Mouse (Mus musculus) cerebellum, postnatal 25 days (tissue): ENCODE measurements at regions not wholly inside any gene's neighbourhood (a gene's known extent, or its start where the extent isn't known, plus 50 kb on each side); places are given as distances from the start of the nearest gene placed in this dataset.

Experiments
- DNase-seq, 2 experiments: peaks; one replicate each; pipeline ENCODE4 v3.0.0; 2021; ENCODE audit warnings: mixed read lengths in 2 of 2

GRCm38 (mm10) chr13:116795041-116795440 lies 230.3 kb downstream of the Parp8 start:
- DNase-seq = no peak

- DNase-seq = no peak
Measured at GRCm38 (mm10) chr13:116781616-116782015, 243.7 kb downstream of the Parp8 start.

GRCm38 (mm10) chr13:116765491-116765890 lies 259.8 kb downstream of the Parp8 start:
- no peak for DNase-seq

DNA sequence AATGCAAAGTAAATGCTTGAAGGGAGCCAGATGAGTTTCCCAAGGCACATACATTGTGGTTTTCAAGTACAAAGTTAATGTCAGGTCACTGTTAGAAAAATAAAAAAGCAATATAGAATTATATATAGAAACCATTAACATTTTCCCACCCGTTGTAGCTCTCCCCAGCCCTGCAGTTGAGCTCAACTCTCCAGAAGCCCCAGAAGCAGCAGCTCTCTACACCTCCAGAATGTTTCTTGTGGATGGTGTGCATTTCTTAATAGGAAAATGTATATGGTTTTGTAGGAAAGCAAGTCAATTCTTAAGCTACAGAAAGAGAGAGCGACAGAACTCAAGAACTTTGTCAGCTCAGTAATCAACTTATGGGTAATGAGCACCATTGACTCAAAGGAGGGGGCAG lies 265.4 kb downstream of the Parp8 start:
- no peak for DNase-seq

DNA sequence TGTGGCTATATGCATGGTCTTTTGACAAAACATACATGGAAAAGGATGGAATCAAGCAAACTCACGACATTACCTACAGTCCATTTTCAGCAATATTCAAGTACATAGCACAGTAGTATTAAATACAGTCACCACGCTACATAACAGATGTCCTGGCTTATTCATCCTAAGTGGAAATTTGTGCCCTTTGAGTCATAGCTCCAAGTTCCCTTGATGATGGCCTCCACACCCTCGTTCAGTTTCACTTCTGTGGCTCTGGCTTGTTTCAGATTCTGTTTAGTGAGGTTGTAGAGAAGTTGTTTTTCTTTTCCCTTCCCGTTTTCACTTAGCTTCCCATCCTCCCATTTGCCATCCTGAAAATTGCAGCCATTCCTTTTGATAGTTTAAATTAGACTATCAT lies 284.5 kb downstream of the Parp8 start:
- no peak for DNase-seq

DNA sequence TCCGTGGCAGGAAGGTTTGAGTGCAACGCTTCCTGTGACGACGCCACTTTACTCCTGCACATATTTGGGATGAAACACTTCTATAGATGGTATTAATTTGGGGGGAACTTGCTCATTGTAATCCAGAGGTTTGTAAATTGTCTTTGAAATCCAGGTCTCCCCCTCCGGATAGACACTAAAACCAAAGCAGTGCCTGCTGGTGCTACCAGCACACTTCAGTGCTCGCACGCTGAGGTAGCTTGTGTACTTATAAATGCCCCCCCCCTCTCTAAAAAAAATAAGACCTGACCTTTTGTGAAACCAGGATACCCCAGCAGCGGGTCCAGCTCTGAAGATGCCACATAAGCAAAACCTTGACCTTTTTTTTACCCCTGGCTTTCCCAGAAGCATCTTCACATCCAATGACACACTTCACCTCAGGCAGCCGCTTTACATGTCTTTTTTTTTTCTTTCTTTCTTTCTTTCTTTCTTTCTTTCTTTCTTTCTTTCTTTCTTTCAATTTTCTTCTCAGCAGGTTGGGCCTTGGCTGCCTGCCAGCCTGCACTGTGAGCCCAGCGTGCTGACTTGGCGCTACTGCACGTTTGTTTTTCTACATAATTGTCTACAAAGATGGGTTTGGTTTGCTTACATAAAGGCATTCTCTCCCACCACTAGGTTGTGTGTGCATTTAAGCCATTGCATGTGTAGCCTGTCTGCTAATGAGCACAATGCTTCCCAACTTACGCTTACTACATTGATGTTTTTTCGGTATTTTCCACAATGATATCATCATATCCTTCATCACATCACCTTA lies 301.8 kb downstream of the Parp8 start:
- peak; percentile 22 to 54 for DNase-seq

- DNase-seq = peak; percentile 62 to 77
Measured at GRCm38 (mm10) chr13:116714809-116715208, 310.5 kb downstream of the Parp8 start.

- DNase-seq = peak; percentile 49 to 76
Measured at GRCm38 (mm10) chr13:116711866-116712593, 313.3 kb downstream of the Parp8 start.

DNA sequence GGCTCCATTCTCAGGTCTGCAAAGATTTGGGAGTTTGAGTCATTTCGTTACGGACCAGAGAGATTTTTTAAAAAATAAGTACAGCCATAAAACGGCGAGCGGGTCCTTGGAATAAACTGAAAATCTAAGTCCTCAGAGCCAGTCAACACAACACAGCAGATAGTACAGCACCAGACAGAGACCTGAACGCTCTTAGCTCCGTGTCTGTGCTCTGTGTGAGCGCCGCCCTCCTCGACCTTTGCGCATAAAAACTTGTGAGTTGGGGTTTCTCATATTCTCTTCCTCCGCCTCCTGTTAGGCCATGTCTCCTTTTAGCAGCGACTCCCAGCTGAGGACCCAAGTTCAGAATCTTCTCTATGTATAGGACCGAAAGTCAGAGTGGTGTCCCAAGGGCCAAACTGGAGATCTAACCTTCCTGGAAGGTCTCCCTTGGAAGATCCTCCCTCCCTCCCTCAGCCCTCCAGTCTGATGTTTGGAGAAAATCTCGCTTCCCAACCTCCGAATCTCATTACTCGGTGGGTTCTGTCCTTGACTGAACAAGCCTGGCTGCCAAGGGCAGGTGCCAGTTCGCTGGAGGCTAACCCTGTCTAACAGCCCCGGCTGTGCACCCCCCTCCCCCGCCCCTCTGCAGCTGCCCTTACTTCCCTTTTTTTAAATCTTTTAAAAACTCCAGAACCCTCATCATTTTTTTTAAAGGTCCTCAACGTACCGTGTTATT lies 314.0 kb downstream of the Parp8 start:
- no peak for DNase-seq

GRCm38 (mm10) chr13:116709671-116710070 lies 315.7 kb downstream of the Parp8 start:
- DNase-seq = no peak

- no peak for DNase-seq
Measured at GRCm38 (mm10) chr13:116708846-116709245, 316.5 kb downstream of the Parp8 start.

GRCm38 (mm10) chr13:116708456-116708780 lies 316.9 kb downstream of the Parp8 start:
- no peak for DNase-seq

DNA sequence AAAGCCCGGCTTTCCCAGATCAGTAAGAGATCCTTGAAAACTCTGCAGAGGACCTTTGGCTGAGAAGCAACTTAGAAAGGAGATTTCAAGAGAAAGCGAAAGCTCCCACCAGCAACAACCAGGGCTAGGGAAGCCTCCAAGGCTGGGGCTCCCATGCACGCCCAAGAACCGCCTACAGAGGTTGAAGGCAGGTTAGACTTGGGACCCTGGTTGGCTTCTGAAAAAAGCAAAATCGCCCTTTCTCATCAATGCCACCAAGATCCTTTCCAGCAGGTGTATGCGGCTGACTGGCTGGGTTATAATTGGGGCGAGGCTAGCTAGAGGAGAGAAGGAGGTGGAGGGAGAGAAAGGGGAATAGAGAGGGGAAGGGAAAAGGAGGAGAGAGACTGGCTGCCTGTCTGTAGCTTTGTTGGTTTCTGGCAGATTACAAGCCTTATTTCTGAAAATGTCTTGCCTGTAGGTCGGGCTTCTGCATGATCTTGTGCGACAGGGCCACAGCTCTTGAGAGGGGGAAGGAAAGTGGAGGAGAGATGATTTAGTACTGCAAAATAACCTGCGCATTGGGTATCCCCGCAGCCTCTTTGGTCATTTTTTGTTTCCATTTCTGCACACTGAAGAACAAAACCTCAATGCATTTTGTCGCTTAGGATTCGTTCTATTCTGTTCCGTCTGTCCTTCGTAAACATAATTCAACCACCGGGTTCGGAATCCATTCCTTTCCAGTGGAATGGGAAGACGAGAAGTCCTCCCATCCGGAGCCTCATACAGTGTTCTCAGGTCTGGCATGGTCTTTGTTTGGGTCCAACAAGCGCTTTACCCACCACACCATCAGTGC lies 317.5 kb downstream of the Parp8 start:
- peak in 1 of 2 experiments; percentile 10 for DNase-seq

GRCm38 (mm10) chr13:116706401-116707330 lies 318.7 kb downstream of the Parp8 start:
- no peak for DNase-seq

GRCm38 (mm10) chr13:116705611-116706386 lies 319.5 kb downstream of the Parp8 start:
- DNase-seq = peak in 1 of 2 experiments; percentile 8

DNA sequence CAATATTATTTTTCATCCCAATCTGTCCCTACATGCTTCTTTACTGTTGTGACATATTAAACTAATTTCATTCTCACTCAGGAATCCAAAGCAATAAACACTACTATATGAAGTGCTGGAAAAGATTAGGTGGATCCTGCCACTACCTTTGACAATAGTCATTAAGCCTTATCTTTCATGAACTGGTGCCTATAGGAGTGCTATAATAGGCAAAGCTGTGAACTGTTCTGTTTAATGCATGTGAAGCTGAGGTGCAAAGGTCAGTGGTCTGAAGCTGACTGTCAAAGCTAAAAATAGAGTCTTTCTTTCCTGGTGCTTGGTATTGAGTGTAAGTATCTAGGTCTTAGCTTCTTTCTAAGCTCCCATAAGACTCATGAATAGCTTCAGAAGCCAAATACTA lies 336.6 kb downstream of the Parp8 start:
- no peak for DNase-seq
